Mouse (Mus musculus): ENCODE results near the gene Pa2g4. TPM values are rescaled to one million over a fixed set of nuclear protein-coding genes. Genes with fewer than 3 reads are reported as not detected.
A peak's percentile ranks its signal among the peaks of the same experiment; 100 is the strongest.

Gene Pa2g4
- polyA plus RNA-seq, 1 experiment from 2014 or later, result 194 TPM

DNA sequence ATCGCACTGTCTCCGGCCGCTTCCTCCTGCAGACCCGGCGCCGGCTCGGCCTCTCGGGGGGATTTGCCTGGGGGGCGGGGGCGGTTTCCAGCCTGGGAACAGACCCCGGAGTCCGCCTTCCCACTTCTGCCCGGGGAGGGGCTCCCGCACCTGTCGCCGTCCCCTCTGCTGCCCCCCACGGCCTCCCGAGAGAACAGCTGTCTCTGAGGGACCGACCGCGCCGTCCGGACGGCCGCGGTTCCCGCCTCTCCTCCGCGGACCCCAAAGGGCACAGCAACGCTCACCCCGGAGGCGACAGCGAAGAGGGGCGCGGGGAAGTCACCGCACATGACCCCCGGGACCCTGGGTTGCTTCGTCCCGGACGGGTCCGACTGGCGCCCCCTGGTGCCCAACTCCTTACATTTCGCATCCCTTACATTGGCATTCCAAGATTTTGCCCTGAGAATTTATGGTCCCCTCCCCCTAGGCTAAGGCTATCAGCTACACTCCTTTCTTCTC is 24.5 kb upstream of the Pa2g4 start:
- Histone ChIP-seq H3K4me3 (peak overlapping the region; percentile 64), H3K27ac (peak overlapping the region; percentile 91), H3K27me3 (peaks cover 40% of the 10 kb centered on the region), H3K4me2 (peak overlapping the region; percentile 98), H3K36me3 (no peaks in the 10 kb centered on the region), H3K9ac (0 out of 2 replicates have a peak overlapping the region, but pooled peaks have one; percentile 35), H3K9me3 (no peaks in the 10 kb centered on the region), H3K4me1 (peaks cover 32% of the 10 kb centered on the region)
- ATAC-seq (ENCODE audit: insufficient number of reproducible peaks, low FRiP score, low TSS enrichment, low read depth), result peak; percentile 25; the same call in 1 of the 2 replicates
- 0% methylated on average over 41 of the region's 43 CpGs for WGBS

DNA sequence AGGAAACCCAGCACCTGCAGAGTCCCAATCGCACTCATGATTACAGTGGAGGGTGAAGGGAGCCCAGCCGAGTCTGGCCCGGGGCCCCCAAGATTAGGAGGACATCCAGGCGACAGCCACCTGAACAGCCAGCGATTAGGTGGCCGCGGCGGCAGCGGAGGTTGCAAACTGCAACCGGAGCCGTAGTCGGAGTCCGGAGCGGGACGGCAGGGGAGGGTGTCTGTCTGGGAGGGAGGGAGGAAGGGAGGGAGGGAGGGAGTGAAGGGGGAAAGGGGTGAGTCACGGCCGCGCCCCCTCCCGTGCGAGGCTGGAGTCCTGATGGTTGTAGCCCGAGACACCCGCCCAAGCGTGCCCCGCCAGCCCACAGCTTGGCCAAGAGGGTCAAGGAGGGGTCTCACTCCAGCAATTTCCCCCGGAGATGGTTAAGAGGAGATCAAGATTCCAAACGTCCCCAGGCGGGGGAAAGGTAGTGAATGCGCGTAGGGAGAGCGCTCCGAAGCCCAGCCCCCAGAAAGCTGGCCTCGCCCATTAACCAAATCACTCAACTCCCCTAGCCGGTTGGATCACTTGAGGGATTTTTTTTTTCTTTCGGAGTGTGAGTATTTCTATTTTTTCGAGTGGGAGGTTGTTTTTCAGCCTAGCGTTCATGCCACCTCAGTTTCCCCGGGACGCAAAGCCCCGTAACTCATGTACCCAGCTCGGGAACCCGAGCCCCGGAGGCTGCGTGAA is 23.8 kb upstream of the Pa2g4 start, which contains the start of gene Erbb3:
Erbb3 (minus strand) TSS at position 189 of the 729 bp plus-strand sequence.
- ATAC-seq (ENCODE audit: insufficient number of reproducible peaks, low FRiP score, low TSS enrichment, low read depth), result peak; percentile 62; the same call in 1 of the 2 replicates
- H3K27me3 ChIP-seq, result peaks cover 44% of the 10 kb centered on the region
- H3K4me1 ChIP-seq, result peaks cover 32% of the 10 kb centered on the region
- H3K4me3 ChIP-seq, result peak within 1 kb of the TSS; percentile 64
- under 1% methylated on average over 41 of the region's 43 CpGs for WGBS
- H3K9me3 ChIP-seq, result no peaks in the 10 kb centered on the region
- peak within 1 kb of the TSS; percentile 91 for H3K27ac ChIP-seq
- H3K36me3 ChIP-seq, result no peaks in the 10 kb centered on the region
- peak within 1 kb of the TSS; percentile 35 for H3K9ac ChIP-seq
- H3K4me2 ChIP-seq, result peak within 1 kb of the TSS; percentile 98

- WGBS, result 2% methylated on average over 23 of the region's 23 CpGs
- Histone ChIP-seq H3K36me3 (no peaks in the 10 kb centered on the region), H3K4me1 (peaks cover 36% of the 10 kb centered on the region), H3K4me3 (peak overlapping the region; percentile 64), H3K4me2 (peak overlapping the region; percentile 98), H3K27ac (peak overlapping the region; percentile 91), H3K27me3 (peaks cover 50% of the 10 kb centered on the region), H3K9me3 (no peaks in the 10 kb centered on the region), H3K9ac (peak overlapping the region; percentile 35)
- ATAC-seq (ENCODE audit: insufficient number of reproducible peaks, low FRiP score, low TSS enrichment, low read depth), result no peak
Observed at GRCm38 (mm10) chr10:128588775-128589463, 23.1 kb upstream of the Pa2g4 start.

- Histone ChIP-seq H3K9ac (no peak overlapping the region), H3K4me1 (peaks cover 41% of the 10 kb centered on the region), H3K4me2 (peak overlapping the region; percentile 98), H3K27ac (peak overlapping the region; percentile 91), H3K4me3 (peak overlapping the region; percentile 64), H3K9me3 (no peaks in the 10 kb centered on the region), H3K36me3 (no peaks in the 10 kb centered on the region), H3K27me3 (peaks cover 51% of the 10 kb centered on the region)
- no peak; the same call in 1 of the 2 replicates for ATAC-seq (ENCODE audit: insufficient number of reproducible peaks, low FRiP score, low TSS enrichment, low read depth)
- 18% methylated on average over 1 of the region's 1 CpGs for WGBS
Observed at GRCm38 (mm10) chr10:128588136-128588535, 22.3 kb upstream of the Pa2g4 start.

DNA sequence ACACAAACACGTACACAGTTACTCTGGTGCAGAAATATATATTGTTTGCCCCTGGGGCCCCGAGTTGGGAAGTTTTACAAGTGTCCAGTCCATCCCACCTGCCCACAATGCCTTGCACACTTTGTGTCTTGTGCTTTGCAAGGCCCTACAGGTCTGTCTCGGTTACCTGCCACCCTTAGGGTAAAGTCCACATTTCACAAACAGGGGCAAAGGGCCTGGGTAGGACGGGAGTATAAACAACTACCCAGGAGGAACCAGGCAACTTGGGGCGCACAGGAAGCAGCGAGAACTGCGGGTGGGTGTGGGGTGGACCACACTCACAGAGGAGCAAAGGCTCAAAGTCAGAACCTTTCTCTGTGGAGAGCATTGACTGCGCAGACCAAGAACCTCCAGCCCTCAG is 21.9 kb upstream of the Pa2g4 start:
- Histone ChIP-seq H3K36me3 (no peaks in the 10 kb centered on the region), H3K9me3 (no peaks in the 10 kb centered on the region), H3K4me3 (peak overlapping the region; percentile 64), H3K4me1 (peaks cover 41% of the 10 kb centered on the region), H3K9ac (no peak overlapping the region), H3K27me3 (peaks cover 51% of the 10 kb centered on the region), H3K27ac (peak overlapping the region; percentile 91; the same call in 1 of the 2 replicates), H3K4me2 (peak overlapping the region; percentile 98)
- 46% methylated on average over 8 of the region's 8 CpGs for WGBS
- ATAC-seq (ENCODE audit: insufficient number of reproducible peaks, low FRiP score, low TSS enrichment, low read depth), result no peak

GRCm38 (mm10) chr10:128587120-128587519 is 21.3 kb upstream of the Pa2g4 start:
- peak overlapping the region; percentile 98 for H3K4me2 ChIP-seq
- peak overlapping the region; percentile 64 for H3K4me3 ChIP-seq
- no peaks in the 10 kb centered on the region for H3K36me3 ChIP-seq
- ATAC-seq (ENCODE audit: insufficient number of reproducible peaks, low FRiP score, low TSS enrichment, low read depth), result no peak
- peaks cover 51% of the 10 kb centered on the region for H3K27me3 ChIP-seq
- peaks cover 41% of the 10 kb centered on the region for H3K4me1 ChIP-seq
- 33% methylated on average over 4 of the region's 4 CpGs for whole genome bisulfite sequencing
- H3K27ac ChIP-seq, result peak overlapping the region; percentile 91; the same call in 1 of the 2 replicates
- no peak overlapping the region for H3K9ac ChIP-seq
- no peaks in the 10 kb centered on the region for H3K9me3 ChIP-seq

- no peaks in the 10 kb centered on the region for H3K36me3 ChIP-seq
- H3K4me1 ChIP-seq, result peaks cover 41% of the 10 kb centered on the region
- H3K4me2 ChIP-seq, result no peak overlapping the region
- H3K27me3 ChIP-seq, result peaks cover 51% of the 10 kb centered on the region
- no peaks in the 10 kb centered on the region for H3K9me3 ChIP-seq
- peak overlapping the region; percentile 10; the same call in 1 of the 2 replicates for H3K4me3 ChIP-seq
- 0 out of 2 replicates have a peak overlapping the region, but pooled peaks have one; percentile 3 for H3K27ac ChIP-seq
- WGBS, result 21% methylated on average over 1 of the region's 1 CpGs
- no peak for ATAC-seq (ENCODE audit: insufficient number of reproducible peaks, low FRiP score, low TSS enrichment, low read depth)
- H3K9ac ChIP-seq, result no peak overlapping the region
Observed at GRCm38 (mm10) chr10:128586546-128586945, 20.8 kb upstream of the Pa2g4 start.

GRCm38 (mm10) chr10:128584386-128584785 is 18.6 kb upstream of the Pa2g4 start:
- Histone ChIP-seq H3K27ac (no peak overlapping the region), H3K4me3 (no peak overlapping the region), H3K4me1 (peaks cover 37% of the 10 kb centered on the region), H3K4me2 (no peak overlapping the region), H3K9me3 (no peaks in the 10 kb centered on the region), H3K9ac (no peak overlapping the region), H3K36me3 (no peaks in the 10 kb centered on the region), H3K27me3 (peaks cover 46% of the 10 kb centered on the region)
- ATAC-seq (ENCODE audit: insufficient number of reproducible peaks, low FRiP score, low TSS enrichment, low read depth), result no peak
- 8% methylated on average over 4 of the region's 4 CpGs for WGBS

DNA sequence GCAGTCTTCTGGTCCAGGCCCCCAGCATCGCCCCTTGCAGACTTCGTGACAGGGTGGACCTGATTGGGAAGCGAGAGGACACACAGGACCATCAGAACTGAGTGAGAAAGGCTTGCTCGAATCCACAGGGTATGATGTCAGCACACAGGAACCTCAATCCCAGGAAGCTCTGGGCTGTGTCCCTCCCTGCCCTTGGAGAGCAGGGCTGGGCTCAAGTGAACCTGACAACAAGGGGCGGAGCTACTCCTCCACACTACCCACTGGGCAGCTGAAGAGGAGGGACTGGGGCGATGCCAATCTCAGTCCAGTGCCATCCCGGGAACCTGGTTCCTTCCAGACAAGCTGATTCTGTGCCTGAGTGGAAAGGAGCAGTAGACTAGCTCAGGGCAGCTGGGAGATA is 17.9 kb upstream of the Pa2g4 start:
- no peak for ATAC-seq (ENCODE audit: insufficient number of reproducible peaks, low FRiP score, low TSS enrichment, low read depth)

DNA sequence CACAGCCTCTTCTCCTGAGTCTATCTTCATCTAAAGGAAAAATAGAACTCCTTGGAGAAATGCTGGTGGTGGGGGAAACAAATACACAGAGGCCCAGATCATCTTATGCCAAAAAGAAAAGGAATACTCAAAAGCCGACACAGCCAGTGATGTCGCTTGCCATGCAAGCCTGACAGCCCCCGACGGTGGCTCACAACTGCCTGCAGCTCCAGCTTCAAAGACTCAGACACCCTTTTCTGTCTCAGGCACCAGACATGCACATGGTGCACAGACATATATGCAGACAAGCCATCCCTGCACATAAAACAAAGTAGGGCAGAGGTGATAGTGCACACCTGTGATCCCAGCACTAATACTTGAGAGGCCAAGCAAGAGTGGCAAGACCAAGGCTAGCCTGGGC is 13.9 kb upstream of the Pa2g4 start:
- Histone ChIP-seq H3K9ac (no peak overlapping the region), H3K4me2 (no peak overlapping the region), H3K9me3 (no peaks in the 10 kb centered on the region), H3K36me3 (peaks cover 7% of the 10 kb centered on the region), H3K27ac (no peak overlapping the region), H3K4me1 (peaks cover 8% of the 10 kb centered on the region; the same call in 1 of the 2 replicates), H3K27me3 (peaks cover 8% of the 10 kb centered on the region; the same call in 1 of the 2 replicates), H3K4me3 (no peak overlapping the region)
- 64% methylated on average over 4 of the region's 4 CpGs for WGBS
- no peak for ATAC-seq (ENCODE audit: insufficient number of reproducible peaks, low FRiP score, low TSS enrichment, low read depth)

More for the DNA sequence above, 17.9 kb upstream of the Pa2g4 start:
- no peak overlapping the region for H3K4me3 ChIP-seq
- no peak overlapping the region for H3K27ac ChIP-seq
- peaks cover 30% of the 10 kb centered on the region for H3K4me1 ChIP-seq
- H3K9me3 ChIP-seq, result no peaks in the 10 kb centered on the region
- peaks cover 38% of the 10 kb centered on the region for H3K27me3 ChIP-seq
- no peak overlapping the region for H3K4me2 ChIP-seq
- 24% methylated on average over 7 of the region's 7 CpGs for WGBS
- H3K36me3 ChIP-seq, result no peaks in the 10 kb centered on the region
- no peak overlapping the region for H3K9ac ChIP-seq

DNA sequence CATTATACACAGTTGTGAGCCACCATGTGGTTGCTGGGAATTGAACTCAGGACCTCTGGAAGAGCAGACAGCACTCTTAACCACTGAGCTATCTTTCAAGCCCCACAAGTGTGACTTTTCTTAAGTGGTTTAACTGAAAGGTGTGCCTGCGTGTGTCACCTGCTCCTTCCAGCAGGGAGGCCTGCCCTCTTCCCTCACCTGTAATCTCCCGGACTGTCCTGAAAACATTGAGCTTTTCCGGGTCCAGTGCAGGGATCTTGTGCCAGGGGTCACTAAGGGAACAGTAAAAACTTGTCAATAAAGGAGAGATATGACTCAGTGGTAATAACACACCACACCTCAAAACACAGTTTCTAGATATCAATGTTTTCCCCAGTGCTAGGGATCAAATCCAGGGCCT is 13.5 kb upstream of the Pa2g4 start:
- 83% methylated on average over 3 of the region's 3 CpGs for WGBS
- no peak for ATAC-seq (ENCODE audit: insufficient number of reproducible peaks, low FRiP score, low TSS enrichment, low read depth)
- H3K4me3 ChIP-seq, result no peak overlapping the region
- no peaks in the 10 kb centered on the region for H3K9me3 ChIP-seq
- H3K27ac ChIP-seq, result no peak overlapping the region
- no peak overlapping the region for H3K4me2 ChIP-seq
- no peak overlapping the region for H3K9ac ChIP-seq
- H3K27me3 ChIP-seq, result 0 out of 2 replicates have a peak, but pooled peaks cover 4% of the 10 kb centered on the region
- H3K36me3 ChIP-seq, result peaks cover 7% of the 10 kb centered on the region
- peaks cover 8% of the 10 kb centered on the region; the same call in 1 of the 2 replicates for H3K4me1 ChIP-seq

Data from limb, embryonic 15.5 days (tissue).